Mouse (Mus musculus): ENCODE results near the gene Ldb1. TPM values are rescaled to one million over a fixed set of nuclear protein-coding genes. Genes with fewer than 3 reads are reported as not detected.

Gene Ldb1
- polyA plus RNA-seq, 1 experiment from 2014 or later = 50.1 TPM

GRCm38 (mm10) chr19:45988238-45988637 is 56.8 kb downstream of the Ldb1 start:
- Histone ChIP-seq H3K9ac (ENCODE audit: low read length) (no peak overlapping the region), H3K4me3 (ENCODE audit: low read depth, low read length) (no peak overlapping the region), H3K9me3 (ENCODE audit: control insufficient read depth, low read length) (no peaks in the 10 kb centered on the region), H3K27me3 (ENCODE audit: control insufficient read depth, insufficient read depth, low read length) (no peaks in the 10 kb centered on the region), H3K36me3 (ENCODE audit: control insufficient read depth, insufficient read depth, low read length) (no peaks in the 10 kb centered on the region), H3K4me1 (replicated peaks; ENCODE audit: control insufficient read depth, insufficient read depth) (no peaks in the 10 kb centered on the region), H3K4me2 (replicated peaks; ENCODE audit: low read depth) (no peak overlapping the region), H3K27ac (replicated peaks) (no peak overlapping the region)
- ATAC-seq (ENCODE audit: low FRiP score, low TSS enrichment) (no peak), DNase-seq (ENCODE audit: low spot score) (no peak)
- no peak for TF ChIP-seq CTCF (IDR thresholded peaks at IDR 0.05; ENCODE audit: low read depth)
- TF ChIP-seq EP300 (optimal IDR thresholded peaks at IDR 0.05) = no peak
- 91% methylated on average over 3 of the region's 3 CpGs for WGBS

- no peaks in the 10 kb centered on the region for H3K27me3 ChIP-seq (ENCODE audit: control insufficient read depth, insufficient read depth, low read length)
- H3K4me3 ChIP-seq (ENCODE audit: low read depth, low read length) = no peak overlapping the region
- H3K27ac ChIP-seq (replicated peaks) = no peak overlapping the region
- H3K4me2 ChIP-seq (replicated peaks; ENCODE audit: low read depth) = no peak overlapping the region
- no peaks in the 10 kb centered on the region for H3K9me3 ChIP-seq (ENCODE audit: control insufficient read depth, low read length)
- no peaks in the 10 kb centered on the region for H3K36me3 ChIP-seq (ENCODE audit: control insufficient read depth, insufficient read depth, low read length)
- ATAC-seq (ENCODE audit: low FRiP score, low TSS enrichment) (no peak), DNase-seq (ENCODE audit: low spot score) (no peak)
- H3K4me1 ChIP-seq (replicated peaks; ENCODE audit: control insufficient read depth, insufficient read depth) = no peaks in the 10 kb centered on the region
- TF ChIP-seq CTCF (IDR thresholded peaks at IDR 0.05; ENCODE audit: low read depth) (no peak), EP300 (optimal IDR thresholded peaks at IDR 0.05) (no peak)
- no peak overlapping the region for H3K9ac ChIP-seq (ENCODE audit: low read length)
These were observed 60.6 kb downstream of the Ldb1 start for GRCm38 (mm10) chr19:45984379-45984778.

Other genes with a start within 250 kb of the Ldb1 start
- 2.1 and 2.2 TPM in 2 replicates for gene Kcnip2, start 229.2 kb downstream of the Ldb1 start, polyA plus RNA-seq (2015; fragmentation: Nextera tagmentation; extraction: Ambion mirVana)
- 7.5 and 8.2 TPM in 2 replicates for gene Armh3, start 46.7 kb downstream of the Ldb1 start, polyA plus RNA-seq (2015; fragmentation: Nextera tagmentation; extraction: Ambion mirVana)
- 4.9 and 5.1 TPM in 2 replicates for gene Hps6, start 41.7 kb downstream of the Ldb1 start, polyA plus RNA-seq (2015; fragmentation: Nextera tagmentation; extraction: Ambion mirVana)
- gene Pprc1, start 328 bp downstream of the Ldb1 start, polyA plus RNA-seq (2015; fragmentation: Nextera tagmentation; extraction: Ambion mirVana) = 8.6 and 10.7 TPM in 2 replicates
- gene Nolc1, start 30.6 kb upstream of the Ldb1 start, polyA plus RNA-seq (2015; fragmentation: Nextera tagmentation; extraction: Ambion mirVana) = 36.1 and 36.5 TPM in 2 replicates
- 0.05 TPM in 1 of 2 replicates, not detected in the other for gene Elovl3, start 86.7 kb upstream of the Ldb1 start, polyA plus RNA-seq (2015; fragmentation: Nextera tagmentation; extraction: Ambion mirVana)
- 0.13 and 0.22 TPM in 2 replicates for gene Pitx3, start 103.1 kb upstream of the Ldb1 start, polyA plus RNA-seq (2015; fragmentation: Nextera tagmentation; extraction: Ambion mirVana)
- gene Gbf1, start 107.3 kb upstream of the Ldb1 start, polyA plus RNA-seq (2015; fragmentation: Nextera tagmentation; extraction: Ambion mirVana) = 21.2 and 29.0 TPM in 2 replicates